Mouse (Mus musculus): ENCODE results near the gene Sec31b.

The Sec31b gene

DNA sequence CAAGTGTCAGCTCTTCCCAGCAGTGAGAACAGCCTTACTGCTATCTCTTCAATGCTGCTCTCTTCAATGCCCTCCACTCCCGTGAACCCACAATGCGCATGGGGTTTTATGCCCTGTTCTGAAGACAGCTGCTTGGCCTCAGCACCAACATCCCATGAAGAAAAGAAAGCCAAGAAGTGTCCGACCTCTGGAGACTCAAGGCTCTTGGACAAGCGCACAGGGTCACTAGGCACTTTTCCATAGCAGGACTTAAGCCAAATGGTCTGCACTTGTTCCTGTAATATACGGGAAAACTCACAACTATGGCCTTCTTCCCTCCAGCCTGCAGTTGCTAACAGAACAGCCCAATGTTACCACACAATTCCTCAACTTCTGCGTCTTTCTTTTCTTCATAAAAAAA is 70.4 kb downstream of the Sec31b start:
- no peak for DNase-seq (ENCODE audit: low spot score in 2 of 2)

DNA sequence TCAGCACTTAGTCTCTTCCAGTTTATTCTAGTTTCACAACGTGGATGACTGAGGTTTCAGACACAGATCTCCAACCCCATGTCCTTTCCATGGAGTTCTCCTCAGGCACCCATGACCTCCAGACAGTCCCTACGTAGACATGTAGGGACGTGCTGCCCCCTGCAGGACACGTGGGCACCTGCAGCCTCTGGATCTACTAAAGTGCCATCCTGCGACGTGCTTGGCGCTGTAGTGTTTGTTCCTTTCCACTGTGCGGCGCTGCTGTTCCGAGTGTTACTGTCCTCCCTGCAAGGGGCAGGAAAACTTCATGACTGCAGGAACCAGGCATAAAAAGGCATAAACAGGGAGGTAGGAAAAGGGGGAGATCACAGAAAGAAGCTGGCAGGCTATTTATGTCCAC is 71.5 kb downstream of the Sec31b start:
- DNase-seq (ENCODE audit: low spot score in 2 of 2): peak; percentile 34 to 59
